Mouse (Mus musculus): Measurements from ENCODE around the gene Saysd1. TPM values are rescaled to one million over a fixed set of nuclear protein-coding genes. Genes with fewer than 3 reads are reported as not detected.
"Not testable (repeated sequence)": the region's sequence is repeated elsewhere in the genome, so short reads cannot be mapped to it uniquely, and the experiment has no call there.

Gene Saysd1
- polyA plus RNA-seq, 1 experiment from 2014 or later, result 14.9 TPM

DNA sequence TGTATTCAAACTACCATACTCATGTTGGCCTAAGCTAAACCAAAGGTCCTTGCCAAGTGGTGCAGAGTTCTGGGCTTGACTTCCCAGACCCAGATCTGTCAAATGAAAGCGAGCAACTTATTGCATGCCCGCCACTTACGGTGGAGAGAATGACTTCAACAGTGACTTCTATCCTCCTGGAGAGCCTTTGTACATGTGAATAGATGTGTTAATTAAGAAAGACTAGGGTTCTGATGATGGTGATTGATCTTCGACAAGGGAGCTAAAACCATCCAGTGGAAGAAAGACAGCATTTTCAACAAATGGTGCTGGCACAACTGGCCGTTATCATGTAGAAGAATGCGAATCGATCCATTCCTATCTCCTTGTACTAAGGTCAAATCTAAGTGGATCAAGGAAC is 110.9 kb downstream of the Saysd1 start:
- H3K36me3 ChIP-seq (ENCODE audit: control insufficient read depth, insufficient read depth, low read length); ATAC-seq (ENCODE audit: low FRiP score); DNase-seq (ENCODE audit: low spot score); H3K27me3 ChIP-seq (ENCODE audit: control insufficient read depth, insufficient read depth, low read length); H3K4me3 ChIP-seq (ENCODE audit: low read depth, low read length); H3K9ac ChIP-seq (ENCODE audit: low read depth, low read length); H3K27ac ChIP-seq (ENCODE audit: low read depth, low read length); H3K9me3 ChIP-seq (ENCODE audit: control insufficient read depth, low read length); H3K4me1 ChIP-seq (replicated peaks; ENCODE audit: control insufficient read depth, insufficient read depth, low read length); H3K4me2 ChIP-seq (replicated peaks; ENCODE audit: low read depth, low read length): not testable (repeated sequence)
- WGBS, result 80% methylated on average over 7 of the region's 7 CpGs

Other genes starting within 250 kb of the Saysd1 start
- gene Gng2, start 160.9 kb downstream of the Saysd1 start, polyA plus RNA-seq (2014; fragmentation: Nextera tagmentation; extraction: Ambion mirVana), result 164 and 201 TPM in 2 replicates
- gene Kcnk5, start 43.3 kb upstream of the Saysd1 start, polyA plus RNA-seq (2014; fragmentation: Nextera tagmentation; extraction: Ambion mirVana), result 4.6 and 8.5 TPM in 2 replicates
- 0.15 TPM in 1 of 2 replicates, not detected in the other for gene Kcnk16, start 130.7 kb upstream of the Saysd1 start, polyA plus RNA-seq (2014; fragmentation: Nextera tagmentation; extraction: Ambion mirVana)
- 9.3 and 12.4 TPM in 2 replicates for gene Nudt13, start 156.2 kb upstream of the Saysd1 start, polyA plus RNA-seq (2014; fragmentation: Nextera tagmentation; extraction: Ambion mirVana)
- gene Ecd, start 209.6 kb upstream of the Saysd1 start, polyA plus RNA-seq (2014; fragmentation: Nextera tagmentation; extraction: Ambion mirVana), result 64.0 and 69.0 TPM in 2 replicates
- 56.5 and 61.9 TPM in 2 replicates for gene Fam149b, start 209.6 kb upstream of the Saysd1 start, polyA plus RNA-seq (2014; fragmentation: Nextera tagmentation; extraction: Ambion mirVana)

Data from hindbrain, embryonic 11.5 days (tissue).